Mouse (Mus musculus): ENCODE data around the gene Abca2. TPM values are rescaled to one million over a fixed set of nuclear protein-coding genes. Genes with fewer than 3 reads are reported as not detected.

Abca2 gene
- polyA plus RNA-seq, 1 experiment, result 52.4 TPM

DNA sequence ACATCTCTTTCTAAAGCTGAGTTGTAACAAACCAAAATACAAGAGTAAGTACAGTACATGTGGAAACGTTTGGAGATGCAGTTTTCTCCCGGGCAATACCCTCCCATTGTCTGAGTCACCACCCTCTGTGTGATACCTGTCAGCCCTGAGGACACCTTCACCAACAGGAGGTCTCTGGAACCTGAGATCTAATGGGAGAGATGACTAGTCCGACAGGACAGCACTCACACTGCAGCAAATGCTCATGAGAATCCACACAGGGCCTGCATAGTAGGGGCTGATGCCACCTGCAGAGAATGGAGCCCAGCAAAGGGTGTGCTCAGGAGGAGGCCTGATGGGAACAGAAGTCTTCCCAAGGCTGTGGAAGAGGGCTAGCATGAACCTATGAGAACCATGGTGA, 32.9 kb downstream of the Abca2 start:
- peaks cover 22% of the 10 kb centered on the region for H3K4me1 ChIP-seq (ENCODE audit: control insufficient read depth, insufficient read depth, insufficient read length, low read length)
- peak overlapping the region; percentile 43 for H3K4me3 ChIP-seq (ENCODE audit: insufficient read depth, low read depth, low read length)
- H3K27ac ChIP-seq (replicated peaks; ENCODE audit: low read depth, low read length), result peak overlapping the region; percentile 74

DNA sequence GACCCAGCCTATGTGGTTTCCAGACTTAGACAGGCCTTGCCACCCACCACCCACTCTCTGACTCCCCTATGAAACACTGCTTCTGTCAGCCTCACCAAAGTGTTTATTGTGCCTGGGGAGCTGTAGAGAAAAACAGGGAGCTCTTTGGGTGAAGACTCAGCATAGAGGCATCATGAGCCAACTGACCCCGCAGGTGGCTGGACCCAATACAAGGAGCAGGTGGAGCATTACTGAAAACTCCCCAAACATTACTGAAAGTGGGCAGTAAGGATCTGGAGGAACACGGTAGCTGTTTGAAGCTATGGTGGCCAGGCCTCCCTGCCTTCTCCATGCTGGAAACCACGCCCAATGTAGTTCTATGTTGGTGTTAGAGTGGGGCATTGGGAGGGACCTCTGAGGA, 35.1 kb downstream of the Abca2 start:
- H3K27ac ChIP-seq (replicated peaks; ENCODE audit: low read depth, low read length), result no peak overlapping the region

DNA sequence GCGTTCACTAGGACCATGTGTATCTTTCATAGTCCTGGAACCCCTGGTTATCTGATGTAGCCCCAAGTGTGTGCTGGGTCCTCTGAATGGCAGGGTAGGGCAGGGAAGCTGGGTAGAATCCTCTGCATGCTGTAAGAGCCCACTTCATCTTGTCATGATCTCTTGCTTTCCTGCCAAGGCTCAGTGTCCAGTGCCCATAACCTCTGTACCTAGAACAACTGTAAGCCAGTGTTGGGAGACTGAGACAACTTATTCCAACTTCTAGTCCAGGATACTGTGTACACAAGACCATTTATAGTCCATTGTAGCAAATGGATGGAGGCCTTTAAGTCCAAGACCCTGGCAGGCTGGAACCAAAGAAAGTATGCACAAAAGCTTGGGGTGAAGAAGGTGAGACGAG, 36.8 kb downstream of the Abca2 start:
- no peak overlapping the region for H3K4me3 ChIP-seq (ENCODE audit: insufficient read depth, low read depth, low read length)
- peaks cover 22% of the 10 kb centered on the region for H3K4me1 ChIP-seq (ENCODE audit: control insufficient read depth, insufficient read depth, insufficient read length, low read length)
- peak overlapping the region; percentile 68 for H3K27ac ChIP-seq (replicated peaks; ENCODE audit: low read depth, low read length)

More for the DNA sequence above, 35.1 kb downstream of the Abca2 start:
- Histone ChIP-seq H3K4me3 (ENCODE audit: insufficient read depth, low read depth, low read length) (no peak overlapping the region), H3K4me1 (ENCODE audit: control insufficient read depth, insufficient read depth, insufficient read length, low read length) (peaks cover 22% of the 10 kb centered on the region)

DNA sequence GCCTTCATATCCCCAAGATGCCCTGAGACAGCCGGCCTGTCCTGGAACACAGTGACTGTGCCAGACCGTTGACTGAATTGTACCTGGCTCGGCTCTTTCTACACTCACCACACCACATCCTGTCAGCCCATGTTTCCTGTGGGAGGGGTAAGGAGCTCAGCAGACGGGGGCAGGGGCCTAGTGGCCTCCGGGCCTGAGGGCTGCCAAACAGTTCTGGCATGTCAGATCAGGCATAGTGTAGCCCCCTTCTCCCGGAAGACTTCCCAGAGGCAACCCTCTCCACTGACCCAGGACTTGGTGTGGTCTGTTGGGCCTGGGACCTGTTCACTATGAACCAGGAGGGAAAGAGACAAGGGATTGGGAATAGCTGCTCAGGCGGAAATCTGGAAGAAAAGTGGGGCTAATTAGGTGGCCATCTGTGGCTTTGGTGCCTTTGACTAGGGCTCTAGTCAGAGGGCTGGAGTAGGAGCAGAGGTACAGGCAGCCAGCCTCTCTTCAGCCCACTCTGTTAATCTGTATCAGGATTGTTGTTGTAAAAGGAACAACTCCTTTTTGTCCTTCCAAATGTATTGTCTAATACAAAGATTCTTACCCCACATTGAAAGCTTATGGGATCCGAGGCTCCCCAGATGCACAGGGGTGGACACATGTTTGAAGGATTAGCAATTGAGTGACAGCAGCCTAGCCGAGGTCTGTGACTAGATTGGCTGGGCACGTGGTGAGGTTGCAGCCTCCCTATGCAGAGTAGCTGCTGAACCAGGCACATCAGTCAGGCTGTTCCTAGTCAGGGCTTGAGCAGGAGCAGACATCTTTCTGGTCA, 37.5 kb downstream of the Abca2 start:
- peak overlapping the region; percentile 68 for H3K27ac ChIP-seq (replicated peaks; ENCODE audit: low read depth, low read length)
- H3K4me1 ChIP-seq (ENCODE audit: control insufficient read depth, insufficient read depth, insufficient read length, low read length), result peaks cover 22% of the 10 kb centered on the region
- H3K4me3 ChIP-seq (ENCODE audit: insufficient read depth, low read depth, low read length), result no peak overlapping the region

DNA sequence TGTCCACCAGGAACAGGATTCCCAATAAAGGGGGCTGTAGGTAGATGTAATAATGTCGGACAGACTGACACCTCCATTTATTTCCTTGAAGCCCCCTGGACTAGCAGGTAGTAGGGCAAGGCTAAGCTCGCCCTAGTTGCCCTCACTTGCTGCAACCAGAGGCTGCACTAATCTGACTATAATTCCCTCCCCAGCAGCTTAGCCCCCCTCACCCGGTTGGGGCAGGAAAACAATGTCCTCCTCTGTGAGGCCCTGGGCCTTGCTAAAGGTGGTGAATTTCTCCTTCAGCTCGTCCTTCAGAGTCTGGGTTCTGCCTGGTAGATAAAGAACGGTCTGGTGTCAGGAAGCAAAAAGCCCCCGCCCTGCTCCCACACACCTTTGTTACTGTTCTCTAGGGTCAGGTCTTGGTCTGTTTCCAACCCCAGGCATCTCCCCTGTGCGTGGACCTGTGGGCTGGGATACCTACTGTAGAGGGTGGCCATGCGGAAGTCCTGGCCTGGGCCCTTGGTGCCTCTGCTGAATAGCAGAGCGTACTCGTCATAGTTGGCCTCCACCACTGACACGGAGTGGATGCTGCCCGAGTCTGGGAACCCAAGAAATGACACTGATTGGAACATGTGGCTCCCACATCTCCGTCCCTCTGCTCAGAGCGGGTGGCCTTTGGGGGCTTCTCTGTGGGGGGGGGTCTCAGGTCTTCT, 39.3 kb downstream of the Abca2 start:
- no peak overlapping the region for H3K27ac ChIP-seq (replicated peaks; ENCODE audit: low read depth, low read length)
- no peak overlapping the region for H3K4me3 ChIP-seq (ENCODE audit: insufficient read depth, low read depth, low read length)
- peaks cover 18% of the 10 kb centered on the region for H3K4me1 ChIP-seq (ENCODE audit: control insufficient read depth, insufficient read depth, insufficient read length, low read length)

DNA sequence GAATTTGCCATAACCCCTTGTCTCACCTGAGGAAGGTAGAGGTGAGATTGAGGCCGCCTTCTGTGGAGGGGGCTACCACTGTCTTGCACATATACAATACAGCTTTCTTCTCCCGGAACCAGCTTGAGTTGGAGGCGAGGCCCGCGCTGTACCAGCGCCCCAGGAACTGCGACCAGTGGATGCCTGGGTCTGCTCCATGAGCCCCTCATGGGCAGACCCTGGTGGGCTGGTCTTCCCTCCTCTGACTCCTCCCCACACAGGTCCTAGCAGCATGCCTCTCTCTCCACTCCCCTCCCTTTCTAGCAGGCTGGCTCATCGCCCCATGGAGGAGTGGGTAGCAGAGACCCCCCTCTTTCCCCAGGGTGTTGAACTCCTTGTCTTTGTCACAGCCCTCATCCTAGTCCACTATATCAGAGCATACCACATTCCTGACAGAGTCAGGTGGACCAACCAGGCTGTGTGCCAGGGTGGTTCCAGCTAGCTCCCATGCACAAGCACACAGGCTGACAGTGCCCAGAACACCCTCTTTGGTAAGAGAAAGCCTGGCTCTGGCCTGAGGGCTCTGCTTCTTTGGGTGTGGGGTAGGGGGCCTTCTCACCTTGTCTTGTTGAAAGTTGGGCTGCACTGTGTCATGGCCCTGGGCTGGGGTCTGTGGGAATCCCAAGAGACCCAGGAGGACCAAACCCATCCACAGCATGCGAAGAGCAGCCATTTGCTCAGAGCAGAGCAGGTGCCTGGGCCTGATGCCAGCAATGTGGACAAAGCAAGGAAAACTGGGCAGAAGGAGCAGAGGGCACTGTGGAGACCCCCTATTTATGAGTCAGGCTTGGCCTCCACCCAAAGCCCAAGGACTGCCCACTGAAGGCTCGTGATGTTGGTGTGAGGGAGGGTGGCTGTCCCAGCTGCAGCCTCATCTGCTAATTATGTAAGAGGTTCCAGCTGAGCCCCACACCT, 40.7 kb downstream of the Abca2 start:
- H3K27ac ChIP-seq (replicated peaks; ENCODE audit: low read depth, low read length), result no peak overlapping the region
- H3K4me3 ChIP-seq (ENCODE audit: insufficient read depth, low read depth, low read length), result no peak overlapping the region
- H3K4me1 ChIP-seq (ENCODE audit: control insufficient read depth, insufficient read depth, insufficient read length, low read length), result peaks cover 28% of the 10 kb centered on the region

DNA sequence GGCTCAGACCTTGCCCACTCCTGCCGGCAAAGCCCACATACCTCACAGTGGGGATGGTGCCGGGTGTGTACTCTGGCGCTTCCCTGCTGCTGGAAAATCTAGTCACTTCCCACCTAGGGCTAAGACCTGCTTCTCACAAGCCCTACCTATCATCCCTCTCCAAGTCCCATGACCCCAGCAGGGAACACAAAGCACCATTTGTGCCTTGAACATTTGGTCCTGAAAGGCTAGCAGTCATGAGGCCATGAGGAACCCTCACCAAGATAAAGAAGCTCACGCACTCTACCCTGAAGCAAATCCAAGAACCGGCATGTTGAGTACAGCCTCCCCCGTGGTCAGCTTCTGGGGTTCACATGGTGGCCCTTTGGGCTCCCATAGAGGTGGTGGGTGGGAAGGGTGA, 41.5 kb downstream of the Abca2 start, which contains the start of gene Ptgds:
Gene Ptgds (minus strand): TSS at position 78 of the 400 bp plus-strand sequence.
- Histone ChIP-seq H3K4me3 (ENCODE audit: insufficient read depth, low read depth, low read length) (no peak within 1 kb of the TSS), H3K4me1 (ENCODE audit: control insufficient read depth, insufficient read depth, insufficient read length, low read length) (peaks cover 27% of the 10 kb centered on the region), H3K27ac (replicated peaks; ENCODE audit: low read depth, low read length) (no peak within 1 kb of the TSS)

DNA sequence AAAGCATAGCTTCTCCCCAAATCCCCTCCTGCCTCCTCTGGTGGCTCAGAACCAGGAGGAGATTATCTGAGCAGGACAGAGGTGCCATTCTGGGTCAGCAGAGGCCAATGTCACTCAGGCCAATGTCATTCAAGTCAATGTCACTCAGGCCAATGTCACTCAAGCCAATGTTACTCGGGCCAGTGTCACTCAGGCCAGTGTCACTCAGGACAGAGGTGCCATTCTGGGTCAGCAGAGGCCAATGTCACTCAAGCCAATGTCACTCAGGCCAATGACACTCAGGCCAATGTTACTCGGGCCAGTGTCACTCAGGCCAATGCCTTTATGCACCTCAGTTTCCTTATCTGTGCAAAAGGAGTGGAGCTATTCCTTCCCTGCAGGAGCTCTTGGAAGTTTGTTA, 44.0 kb downstream of the Abca2 start:
- peaks cover 16% of the 10 kb centered on the region for H3K4me1 ChIP-seq (ENCODE audit: control insufficient read depth, insufficient read depth, insufficient read length, low read length)
- no peak overlapping the region for H3K4me3 ChIP-seq (ENCODE audit: insufficient read depth, low read depth, low read length)
- peak overlapping the region; percentile 100 for H3K27ac ChIP-seq (replicated peaks; ENCODE audit: low read depth, low read length)

DNA sequence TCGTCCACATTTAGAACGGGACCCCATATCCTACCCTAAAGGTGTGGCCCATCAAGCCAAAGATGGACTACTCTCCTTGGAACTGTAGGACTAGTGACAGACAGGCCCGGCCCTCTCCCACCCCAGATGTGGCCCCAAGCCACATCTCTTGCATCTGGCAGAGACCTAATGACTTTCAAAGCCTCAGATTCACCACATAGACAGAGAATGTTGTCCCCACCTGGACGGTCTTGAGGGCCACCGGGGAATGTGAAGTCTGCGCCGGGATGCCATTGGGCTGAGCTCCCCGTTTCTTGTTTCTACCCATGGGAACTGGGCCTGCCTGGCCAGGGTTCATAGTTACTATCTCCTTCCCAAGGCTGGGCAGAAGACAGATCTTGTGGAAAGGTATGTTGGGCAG, 49.0 kb downstream of the Abca2 start:
- no peak overlapping the region for H3K4me3 ChIP-seq (ENCODE audit: insufficient read depth, low read depth, low read length)
- no peak overlapping the region for H3K27ac ChIP-seq (replicated peaks; ENCODE audit: low read depth, low read length)
- H3K4me1 ChIP-seq (ENCODE audit: control insufficient read depth, insufficient read depth, insufficient read length, low read length), result peaks cover 17% of the 10 kb centered on the region

DNA sequence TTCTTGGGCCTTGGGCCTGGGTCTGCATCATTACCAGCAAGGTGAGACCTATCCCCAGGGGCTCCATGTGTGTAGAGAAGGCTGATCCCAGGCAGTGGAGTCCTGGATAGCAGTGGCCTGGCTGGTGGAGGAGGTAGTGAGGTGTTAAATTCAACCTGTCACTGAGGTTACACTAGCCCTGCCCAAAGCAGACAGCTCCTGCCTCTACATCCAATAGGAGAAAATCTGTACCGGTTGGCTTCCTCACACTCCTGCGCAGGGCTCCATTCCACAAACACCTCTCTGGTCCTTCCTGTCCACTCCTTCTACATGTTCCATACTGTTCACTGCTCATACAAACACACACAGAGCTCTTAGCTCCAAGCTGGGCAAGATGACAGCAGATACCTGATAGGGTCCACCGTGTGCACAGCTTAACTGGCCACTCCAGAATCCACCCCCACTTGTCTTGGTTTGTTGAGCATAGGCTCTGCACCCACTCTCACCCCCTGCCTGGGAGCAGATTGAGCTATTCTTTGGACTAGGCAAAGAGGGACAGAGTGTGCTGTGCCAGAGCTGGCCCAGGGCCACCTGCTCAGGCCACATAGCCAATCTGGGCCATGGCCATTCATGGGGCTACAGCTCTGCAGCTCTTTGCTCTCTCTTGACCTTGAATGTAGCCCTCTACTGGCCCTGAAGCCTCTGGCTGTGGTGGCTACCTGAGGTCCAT, 49.6 kb downstream of the Abca2 start:
- peaks cover 17% of the 10 kb centered on the region for H3K4me1 ChIP-seq (ENCODE audit: control insufficient read depth, insufficient read depth, insufficient read length, low read length)
- H3K4me3 ChIP-seq (ENCODE audit: insufficient read depth, low read depth, low read length), result no peak overlapping the region
- H3K27ac ChIP-seq (replicated peaks; ENCODE audit: low read depth, low read length), result peak overlapping the region; percentile 33

DNA sequence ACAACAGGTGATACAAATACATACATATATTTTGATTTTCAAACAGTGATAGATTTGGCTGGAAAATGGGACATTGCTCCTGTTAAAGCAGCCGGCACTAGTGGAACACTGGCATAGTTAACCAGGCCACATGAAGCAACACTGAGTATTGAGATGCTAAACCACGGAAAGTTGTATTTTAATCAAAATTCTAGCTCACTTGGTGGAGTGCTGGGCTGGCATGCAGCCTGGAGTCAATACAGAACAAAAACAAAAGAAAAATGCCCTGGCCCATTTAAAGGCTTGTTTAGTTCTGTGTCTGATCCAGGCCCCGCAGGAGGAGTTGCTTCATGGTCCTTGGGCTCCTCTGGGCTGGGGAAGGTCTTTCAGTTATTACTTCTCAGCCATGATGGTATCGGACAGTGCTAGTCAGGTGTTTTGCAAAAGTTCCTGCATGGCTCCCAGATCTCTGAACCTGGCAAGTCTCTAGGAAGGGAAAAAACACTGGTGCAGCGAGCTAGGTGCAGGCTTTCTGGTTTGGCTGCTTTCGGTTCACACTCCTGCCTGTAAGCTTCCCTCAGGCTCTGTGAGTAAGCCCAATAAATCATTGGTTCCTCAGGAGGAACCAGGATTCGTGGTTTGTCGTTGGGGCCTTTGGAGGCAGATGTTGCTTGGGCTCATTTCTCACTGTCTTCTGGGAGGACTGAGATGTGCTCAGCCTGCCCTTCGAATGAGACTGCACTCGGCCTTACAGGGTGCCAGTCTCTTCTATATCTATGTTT, 51.2 kb downstream of the Abca2 start:
- no peak overlapping the region for H3K4me3 ChIP-seq (ENCODE audit: insufficient read depth, low read depth, low read length)

DNA sequence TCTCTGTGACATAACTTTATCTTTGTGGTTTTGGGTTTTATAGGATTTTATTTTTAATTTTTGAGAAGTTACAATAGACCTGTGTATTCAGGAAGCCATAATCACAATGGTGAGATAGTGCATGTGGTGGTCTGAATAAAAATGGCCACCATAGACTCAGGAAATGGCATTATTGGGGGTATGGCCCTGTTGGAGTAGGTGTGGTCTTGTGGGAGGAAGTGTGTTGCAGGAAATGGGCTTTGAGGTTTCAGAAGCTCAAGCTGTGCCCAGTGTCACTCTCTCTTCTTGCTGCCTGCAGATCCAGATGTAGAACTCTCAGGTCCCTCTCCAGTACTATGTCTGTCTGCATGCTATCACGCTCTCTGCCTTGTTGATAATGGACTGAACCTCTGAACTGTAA, 52.0 kb downstream of the Abca2 start:
- H3K4me1 ChIP-seq (ENCODE audit: control insufficient read depth, insufficient read depth, insufficient read length, low read length), result peaks cover 7% of the 10 kb centered on the region
- no peak overlapping the region for H3K4me3 ChIP-seq (ENCODE audit: insufficient read depth, low read depth, low read length)
- H3K27ac ChIP-seq (replicated peaks; ENCODE audit: low read depth, low read length), result no peak overlapping the region

More for the DNA sequence above, 51.2 kb downstream of the Abca2 start:
- Histone ChIP-seq H3K4me1 (ENCODE audit: control insufficient read depth, insufficient read depth, insufficient read length, low read length) (peaks cover 7% of the 10 kb centered on the region), H3K27ac (replicated peaks; ENCODE audit: low read depth, low read length) (no peak overlapping the region)

DNA sequence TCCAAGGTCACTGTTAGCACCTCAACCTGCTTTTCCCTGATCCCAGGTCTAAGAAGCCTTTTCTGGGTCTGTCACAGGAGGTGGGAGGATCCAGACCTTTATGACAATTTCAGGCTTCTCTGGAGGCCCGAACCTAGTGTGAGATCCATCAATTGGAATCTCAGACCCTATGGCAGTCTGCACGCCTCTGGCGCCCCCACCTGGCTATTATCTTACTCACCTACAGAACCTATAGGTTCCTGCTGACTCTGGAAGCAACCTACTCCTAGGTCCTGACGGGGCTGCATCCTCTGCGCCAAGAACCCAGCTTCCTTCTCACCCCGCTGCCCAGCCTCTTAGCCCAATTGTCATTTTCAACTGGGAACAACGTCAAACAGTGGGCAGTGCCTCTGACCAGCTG, 54.5 kb downstream of the Abca2 start:
- Histone ChIP-seq H3K27ac (replicated peaks; ENCODE audit: low read depth, low read length) (no peak overlapping the region), H3K4me1 (ENCODE audit: control insufficient read depth, insufficient read depth, insufficient read length, low read length) (peaks cover 7% of the 10 kb centered on the region), H3K4me3 (ENCODE audit: insufficient read depth, low read depth, low read length) (no peak overlapping the region)

Measured in brown adipose tissue, adult 24 weeks (tissue).